Mouse (Mus musculus): ENCODE results near the gene Nudt8. TPM values are rescaled to one million over a fixed set of nuclear protein-coding genes. Genes with fewer than 3 reads are reported as not detected.
A peak's percentile ranks its signal among the peaks of the same experiment; 100 is the strongest.

Gene Nudt8
- polyA plus RNA-seq, 1 experiment from 2014 or later: 30.5 TPM

GRCm38 (mm10) chr19:3980917-3981316 is 19.5 kb upstream of the Nudt8 start:
- no peaks in the 10 kb centered on the region for H3K27me3 ChIP-seq (ENCODE audit: control insufficient read depth, insufficient read depth, low read length)
- H3K4me2 ChIP-seq (ENCODE audit: low read depth, low read length): no peak overlapping the region
- WGBS: 69% methylated on average over 9 of the region's 9 CpGs
- peaks cover 3% of the 10 kb centered on the region; the same call in 1 of the 2 replicates for H3K4me1 ChIP-seq (ENCODE audit: control insufficient read depth, insufficient read depth, low read length)
- no peak for ATAC-seq (ENCODE audit: insufficient read depth, low FRiP score)
- H3K9ac ChIP-seq (ENCODE audit: low read length): no peak overlapping the region
- H3K4me3 ChIP-seq (replicated peaks; ENCODE audit: low read length): no peak overlapping the region
- no peaks in the 10 kb centered on the region for H3K36me3 ChIP-seq (ENCODE audit: control insufficient read depth, insufficient read depth, low read length)
- H3K27ac ChIP-seq (ENCODE audit: low read length): no peak overlapping the region
- no peaks in the 10 kb centered on the region for H3K9me3 ChIP-seq (replicated peaks; ENCODE audit: control insufficient read depth, low read length)

- Histone ChIP-seq H3K4me3 (replicated peaks; ENCODE audit: low read length) (no peak overlapping the region), H3K27me3 (ENCODE audit: control insufficient read depth, insufficient read depth, low read length) (no peaks in the 10 kb centered on the region), H3K4me1 (ENCODE audit: control insufficient read depth, insufficient read depth, low read length) (peaks cover 14% of the 10 kb centered on the region), H3K36me3 (ENCODE audit: control insufficient read depth, insufficient read depth, low read length) (no peaks in the 10 kb centered on the region), H3K4me2 (ENCODE audit: low read depth, low read length) (no peak overlapping the region), H3K27ac (ENCODE audit: low read length) (no peak overlapping the region), H3K9ac (ENCODE audit: low read length) (no peak overlapping the region), H3K9me3 (replicated peaks; ENCODE audit: control insufficient read depth, low read length) (no peaks in the 10 kb centered on the region)
- 55% methylated on average over 9 of the region's 9 CpGs for WGBS
- ATAC-seq (ENCODE audit: insufficient read depth, low FRiP score): no peak
Measured at GRCm38 (mm10) chr19:3983527-3984200, 16.7 kb upstream of the Nudt8 start.

DNA sequence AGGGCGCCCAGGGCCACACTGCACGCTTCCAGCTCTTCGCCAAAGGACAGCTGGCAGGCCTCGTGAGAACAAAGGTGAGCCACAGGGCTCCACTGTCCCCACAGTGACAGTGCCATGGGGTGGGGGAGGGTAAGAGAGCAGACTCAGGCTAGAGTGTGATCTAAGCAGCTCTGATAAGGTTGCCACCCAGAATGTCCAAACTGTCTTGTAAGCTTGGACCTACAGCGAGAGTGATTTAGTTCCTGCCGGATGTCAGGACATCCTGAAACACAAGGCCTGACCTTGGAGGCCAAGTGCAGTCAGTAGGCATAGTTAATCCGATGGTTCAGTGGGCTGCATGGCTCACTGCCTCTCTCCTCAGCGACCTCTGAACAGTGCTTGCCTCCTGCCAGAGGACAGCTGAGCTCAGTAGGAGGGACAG is 15.1 kb upstream of the Nudt8 start:
- no peak for ATAC-seq (ENCODE audit: insufficient read depth, low FRiP score)
- H3K9ac ChIP-seq (ENCODE audit: low read length): no peak overlapping the region

GRCm38 (mm10) chr19:3986334-3986733 is 14.0 kb upstream of the Nudt8 start, which contains the start of gene Acy3:
Acy3 (plus strand) TSS chr19:3986570.
- H3K4me1 ChIP-seq (ENCODE audit: control insufficient read depth, insufficient read depth, low read length): peaks cover 12% of the 10 kb centered on the region
- peak; percentile 84 for ATAC-seq (ENCODE audit: insufficient read depth, low FRiP score)
- no peaks in the 10 kb centered on the region for H3K36me3 ChIP-seq (ENCODE audit: control insufficient read depth, insufficient read depth, low read length)
- WGBS: 8% methylated on average over 8 of the region's 8 CpGs
- H3K9me3 ChIP-seq (replicated peaks; ENCODE audit: control insufficient read depth, low read length): no peaks in the 10 kb centered on the region
- H3K9ac ChIP-seq (ENCODE audit: low read length): peak within 1 kb of the TSS; percentile 69
- no peaks in the 10 kb centered on the region for H3K27me3 ChIP-seq (ENCODE audit: control insufficient read depth, insufficient read depth, low read length)
- peak within 1 kb of the TSS; percentile 40 for H3K4me2 ChIP-seq (ENCODE audit: low read depth, low read length)
- H3K27ac ChIP-seq (ENCODE audit: low read length): peak within 1 kb of the TSS; percentile 70
- H3K4me3 ChIP-seq (replicated peaks; ENCODE audit: low read length): peak within 1 kb of the TSS; percentile 15; the same call in 1 of the 2 replicates

More for the DNA sequence above, 15.1 kb upstream of the Nudt8 start:
- H3K4me2 ChIP-seq (ENCODE audit: low read depth, low read length): no peak overlapping the region
- 0 out of 2 replicates have a peak overlapping the region, but pooled peaks have one; percentile 21 for H3K27ac ChIP-seq (ENCODE audit: low read length)
- peaks cover 12% of the 10 kb centered on the region for H3K4me1 ChIP-seq (ENCODE audit: control insufficient read depth, insufficient read depth, low read length)
- no peak overlapping the region for H3K4me3 ChIP-seq (replicated peaks; ENCODE audit: low read length)
- H3K27me3 ChIP-seq (ENCODE audit: control insufficient read depth, insufficient read depth, low read length): no peaks in the 10 kb centered on the region
- no peaks in the 10 kb centered on the region for H3K36me3 ChIP-seq (ENCODE audit: control insufficient read depth, insufficient read depth, low read length)
- 34% methylated on average over 8 of the region's 8 CpGs for WGBS
- no peaks in the 10 kb centered on the region for H3K9me3 ChIP-seq (replicated peaks; ENCODE audit: control insufficient read depth, low read length)

GRCm38 (mm10) chr19:3988066-3988465 is 12.3 kb upstream of the Nudt8 start:
- H3K4me1 ChIP-seq (ENCODE audit: control insufficient read depth, insufficient read depth, low read length): peaks cover 12% of the 10 kb centered on the region
- WGBS: 83% methylated on average over 14 of the region's 14 CpGs
- no peaks in the 10 kb centered on the region for H3K36me3 ChIP-seq (ENCODE audit: control insufficient read depth, insufficient read depth, low read length)

GRCm38 (mm10) chr19:3988750-3989149 is 11.6 kb upstream of the Nudt8 start:
- Histone ChIP-seq H3K27me3 (ENCODE audit: control insufficient read depth, insufficient read depth, low read length) (no peaks in the 10 kb centered on the region), H3K9me3 (replicated peaks; ENCODE audit: control insufficient read depth, low read length) (no peaks in the 10 kb centered on the region), H3K9ac (ENCODE audit: low read length) (no peak overlapping the region), H3K4me3 (replicated peaks; ENCODE audit: low read length) (no peak overlapping the region), H3K36me3 (ENCODE audit: control insufficient read depth, insufficient read depth, low read length) (no peaks in the 10 kb centered on the region), H3K27ac (ENCODE audit: low read length) (no peak overlapping the region), H3K4me1 (ENCODE audit: control insufficient read depth, insufficient read depth, low read length) (peaks cover 12% of the 10 kb centered on the region), H3K4me2 (ENCODE audit: low read depth, low read length) (no peak overlapping the region)
- ATAC-seq (ENCODE audit: insufficient read depth, low FRiP score): no peak
- 86% methylated on average over 4 of the region's 4 CpGs for WGBS

More at GRCm38 (mm10) chr19:3988066-3988465, 12.3 kb upstream of the Nudt8 start:
- Histone ChIP-seq H3K4me3 (replicated peaks; ENCODE audit: low read length) (no peak overlapping the region), H3K9me3 (replicated peaks; ENCODE audit: control insufficient read depth, low read length) (no peaks in the 10 kb centered on the region), H3K27me3 (ENCODE audit: control insufficient read depth, insufficient read depth, low read length) (no peaks in the 10 kb centered on the region), H3K9ac (ENCODE audit: low read length) (no peak overlapping the region), H3K4me2 (ENCODE audit: low read depth, low read length) (no peak overlapping the region), H3K27ac (ENCODE audit: low read length) (no peak overlapping the region)
- ATAC-seq (ENCODE audit: insufficient read depth, low FRiP score): no peak

DNA sequence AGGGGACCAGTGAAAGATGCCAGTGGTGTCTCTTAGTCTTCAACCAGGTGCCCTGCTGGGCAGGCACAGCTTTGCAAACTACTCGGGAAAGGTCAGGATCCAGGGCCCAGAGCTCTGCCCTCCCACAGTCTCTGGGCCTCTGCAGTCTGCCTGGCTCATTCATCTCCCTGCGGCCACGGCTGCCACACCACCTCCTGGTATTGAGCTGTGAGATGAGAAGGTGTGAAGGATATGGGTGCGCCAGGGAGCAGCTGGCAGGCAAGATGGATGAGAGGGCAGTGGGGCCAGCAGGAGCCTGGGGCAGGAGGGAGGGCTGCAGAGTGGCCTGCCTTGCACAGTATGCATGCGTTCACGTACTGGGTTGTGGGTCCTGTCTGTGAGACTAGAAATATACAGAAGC is 9.6 kb upstream of the Nudt8 start:
- Histone ChIP-seq H3K27ac (ENCODE audit: low read length) (no peak overlapping the region), H3K9me3 (replicated peaks; ENCODE audit: control insufficient read depth, low read length) (no peaks in the 10 kb centered on the region), H3K4me3 (replicated peaks; ENCODE audit: low read length) (no peak overlapping the region), H3K27me3 (ENCODE audit: control insufficient read depth, insufficient read depth, low read length) (no peaks in the 10 kb centered on the region), H3K4me1 (ENCODE audit: control insufficient read depth, insufficient read depth, low read length) (peaks cover 12% of the 10 kb centered on the region), H3K36me3 (ENCODE audit: control insufficient read depth, insufficient read depth, low read length) (no peaks in the 10 kb centered on the region), H3K4me2 (ENCODE audit: low read depth, low read length) (no peak overlapping the region), H3K9ac (ENCODE audit: low read length) (no peak overlapping the region)
- 25% methylated on average over 6 of the region's 6 CpGs for WGBS
- ATAC-seq (ENCODE audit: insufficient read depth, low FRiP score): no peak

GRCm38 (mm10) chr19:3991562-3991961 is 8.8 kb upstream of the Nudt8 start:
- Histone ChIP-seq H3K36me3 (ENCODE audit: control insufficient read depth, insufficient read depth, low read length) (no peaks in the 10 kb centered on the region), H3K4me1 (ENCODE audit: control insufficient read depth, insufficient read depth, low read length) (peaks cover 5% of the 10 kb centered on the region), H3K4me3 (replicated peaks; ENCODE audit: low read length) (no peak overlapping the region), H3K27ac (ENCODE audit: low read length) (no peak overlapping the region), H3K4me2 (ENCODE audit: low read depth, low read length) (no peak overlapping the region), H3K9me3 (replicated peaks; ENCODE audit: control insufficient read depth, low read length) (no peaks in the 10 kb centered on the region), H3K9ac (ENCODE audit: low read length) (no peak overlapping the region), H3K27me3 (ENCODE audit: control insufficient read depth, insufficient read depth, low read length) (no peaks in the 10 kb centered on the region)
- 94% methylated on average over 3 of the region's 3 CpGs for WGBS
- no peak for ATAC-seq (ENCODE audit: insufficient read depth, low FRiP score)

DNA sequence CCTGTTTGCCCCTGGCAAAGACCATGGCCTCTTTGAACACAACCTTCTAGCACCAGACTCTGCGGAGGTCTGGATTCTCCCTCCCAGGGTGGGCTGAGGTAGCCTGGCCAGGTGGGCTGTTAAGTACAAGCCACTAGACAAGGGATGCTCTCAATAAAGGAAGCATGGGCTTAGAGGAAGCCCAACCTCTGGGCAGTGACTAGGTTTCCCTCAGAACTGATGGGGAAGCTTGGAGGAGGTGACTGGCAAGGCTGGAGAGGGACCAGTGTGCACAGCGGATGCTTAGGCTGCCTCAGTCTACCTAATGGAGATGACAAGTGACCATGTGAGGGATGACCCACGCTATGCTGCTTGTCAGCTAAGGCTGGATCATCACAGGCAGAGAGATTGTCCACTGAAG is 8.4 kb upstream of the Nudt8 start:
- Histone ChIP-seq H3K4me1 (ENCODE audit: control insufficient read depth, insufficient read depth, low read length) (peaks cover 1% of the 10 kb centered on the region), H3K9ac (ENCODE audit: low read length) (no peak overlapping the region), H3K4me3 (replicated peaks; ENCODE audit: low read length) (no peak overlapping the region), H3K4me2 (ENCODE audit: low read depth, low read length) (no peak overlapping the region), H3K27ac (ENCODE audit: low read length) (no peak overlapping the region), H3K36me3 (ENCODE audit: control insufficient read depth, insufficient read depth, low read length) (no peaks in the 10 kb centered on the region), H3K27me3 (ENCODE audit: control insufficient read depth, insufficient read depth, low read length) (no peaks in the 10 kb centered on the region), H3K9me3 (replicated peaks; ENCODE audit: control insufficient read depth, low read length) (no peaks in the 10 kb centered on the region)
- no peak for ATAC-seq (ENCODE audit: insufficient read depth, low FRiP score)
- 87% methylated on average over 3 of the region's 3 CpGs for WGBS
